8 mouse cellular contexts compared by ENCODE assay signal in genomic region chr5:103803927-103804590, GRCm38 (mm10).
A peak's percentile ranks its signal among the peaks of the same experiment; 100 is the strongest.
DNase-seq lines count a peak whose midpoint lies in the region; ATAC-seq lines count a peak whose summit lies in the region.

No protein-coding gene starts in this region.

- H3K9ac ChIP-seq in heart, embryonic 16.5 days (ENCODE audit: low read length): peak overlapping the region; percentile 46; the same call in 1 of the 2 replicates
- no peak overlapping the region for H3K9ac ChIP-seq in stomach, embryonic 15.5 days

- no peaks in the 10 kb centered on the region for H3K9me3 ChIP-seq in forebrain, embryonic 10.5 days
- H3K9me3 ChIP-seq in heart, embryonic 16.5 days (replicated peaks; ENCODE audit: control insufficient read depth, low read length): no peaks in the 10 kb centered on the region
- H3K9me3 ChIP-seq in stomach, embryonic 15.5 days: no peaks in the 10 kb centered on the region

- H3K27me3 ChIP-seq in forebrain, embryonic 10.5 days (ENCODE audit: poor library complexity, severe bottlenecking): no peaks in the 10 kb centered on the region
- H3K27me3 ChIP-seq in heart, embryonic 16.5 days (ENCODE audit: control insufficient read depth, insufficient read depth, low read length): no peaks in the 10 kb centered on the region
- no peaks in the 10 kb centered on the region for H3K27me3 ChIP-seq in stomach, embryonic 15.5 days (replicated peaks)

- H3K4me3 ChIP-seq in forebrain, embryonic 10.5 days: no peak overlapping the region
- no peak overlapping the region for H3K4me3 ChIP-seq in heart, embryonic 16.5 days (ENCODE audit: low read length)
- H3K4me3 ChIP-seq in stomach, embryonic 15.5 days (replicated peaks): no peak overlapping the region

- H3K4me1 ChIP-seq in forebrain, embryonic 10.5 days: peaks cover 37% of the 10 kb centered on the region
- H3K4me1 ChIP-seq in heart, embryonic 16.5 days (ENCODE audit: control insufficient read depth, insufficient read depth, low read length): peaks cover 29% of the 10 kb centered on the region
- H3K4me1 ChIP-seq in stomach, embryonic 15.5 days: peaks cover 10% of the 10 kb centered on the region

- peak; percentile 93 for ATAC-seq in heart, embryonic 16.5 days (replicated peaks; ENCODE audit: extremely low read depth, insufficient read depth, low FRiP score)
- ATAC-seq in stomach, embryonic 15.5 days (ENCODE audit: insufficient read depth, low FRiP score, low read depth): peak; percentile 33; the same call in 1 of the 2 replicates

- peak overlapping the region; percentile 79 for H3K27ac ChIP-seq in forebrain, embryonic 10.5 days
- H3K27ac ChIP-seq in heart, embryonic 16.5 days (ENCODE audit: low read length): peak overlapping the region; percentile 81
- H3K27ac ChIP-seq in stomach, embryonic 15.5 days: peak overlapping the region; percentile 40; the same call in 1 of the 2 replicates

- H3K36me3 ChIP-seq in forebrain, embryonic 10.5 days (replicated peaks): no peaks in the 10 kb centered on the region
- no peaks in the 10 kb centered on the region for H3K36me3 ChIP-seq in heart, embryonic 16.5 days (ENCODE audit: control insufficient read depth, insufficient read depth)
- H3K36me3 ChIP-seq in stomach, embryonic 15.5 days: no peaks in the 10 kb centered on the region

- DNase-seq in ovary, postnatal 36 days (ENCODE audit: low spot score): peak; percentile 59
- DNase-seq in ovary, postnatal 14 days (ENCODE audit: low spot score): no peak
- DNase-seq in forebrain, embryonic 10.5 days (ENCODE audit: extremely low spot score, low spot score): peak; percentile 46
- peak; percentile 88 to 89 for DNase-seq in kidney, postnatal 36 days
- DNase-seq in lung, postnatal 25 days (ENCODE audit: low spot score): peak; percentile 71
- no peak for DNase-seq in urinary bladder, postnatal 25 days (ENCODE audit: low spot score)

- peak overlapping the region; percentile 35; the same call in 1 of the 2 replicates for H3K4me2 ChIP-seq in heart, embryonic 16.5 days (ENCODE audit: low read depth, low read length)
- no peak overlapping the region for H3K4me2 ChIP-seq in stomach, embryonic 15.5 days

- 22% methylated on average over 8 of the region's 8 CpGs for WGBS in forebrain, embryonic 10.5 days
- WGBS in heart, embryonic 16.5 days: 14% methylated on average over 8 of the region's 8 CpGs
- WGBS in stomach, embryonic 15.5 days: 43% methylated on average over 8 of the region's 8 CpGs

Comparison
In these comparisons a context has a peak if more than half of its experiments do, and no peak if none do; other contexts are left out.
1. DNase-seq: peak in ovary, postnatal 36 days (single experiment), forebrain, embryonic 10.5 days (single experiment), kidney, postnatal 36 days (2 of 2) and lung, postnatal 25 days (single experiment); none in ovary, postnatal 14 days (single experiment) and urinary bladder, postnatal 25 days (single experiment).
2. Peak in every context shown above with its lines, with median percentiles within 50 percentile points of each other: H3K27ac ChIP-seq.